Comparison of ENCODE assay signal across 1 mouse cellular context in genomic region chr15:101283911-101284750, GRCm38 (mm10).
A peak's percentile ranks its signal among the peaks of the same experiment; 100 is the strongest.
TF ChIP-seq lines count a peak whose summit lies in the region.

Gene Atg101 (plus strand): TSS chr15:101284272.

TF ChIP-seq in CH12.LX, 34 proteins besides CTCF, POLR2A, EP300 and RAD21 (continued from another document):
- TF ChIP-seq ETS1 (conservative IDR thresholded peaks at IDR 0.05; ENCODE audit: low read depth, low read length), result peak; percentile 58; the same call in 1 of the 2 replicates
- no peak for TF ChIP-seq POLR2AphosphoS2 (IDR thresholded peaks at IDR 0.05; ENCODE audit: low read depth, low read length)
- TF ChIP-seq GABPA (IDR thresholded peaks at IDR 0.05; ENCODE audit: insufficient replicate concordance, low read depth, low read length), result peak; percentile 99
- TF ChIP-seq ZKSCAN1 (IDR thresholded peaks at IDR 0.05; ENCODE audit: borderline replicate concordance, low read depth, low read length), result no peak
- peak; percentile 95 for TF ChIP-seq SIN3A (IDR thresholded peaks at IDR 0.05; ENCODE audit: low read length)
- peak; percentile 37 for TF ChIP-seq SMC3 (IDR thresholded peaks at IDR 0.05; ENCODE audit: low read depth, low read length)
- peak; percentile 92 for TF ChIP-seq HCFC1 (IDR thresholded peaks at IDR 0.05; ENCODE audit: low read depth, low read length)
- no peak for TF ChIP-seq USF2 (conservative IDR thresholded peaks at IDR 0.05; ENCODE audit: low read depth, low read length)
- 0 out of 2 replicates have a peak, but pooled peaks have one; percentile 64 for TF ChIP-seq TBP (conservative IDR thresholded peaks at IDR 0.05; ENCODE audit: low read depth, low read length)
- TF ChIP-seq USF1 (IDR thresholded peaks at IDR 0.05; ENCODE audit: low read depth, low read length), result no peak
- TF ChIP-seq PAX5 (IDR thresholded peaks at IDR 0.05; ENCODE audit: low read length), result no peak
- peak; percentile 85; the same call in 1 of the 2 replicates for TF ChIP-seq KAT2A (IDR thresholded peaks at IDR 0.05; ENCODE audit: insufficient replicate concordance, low read length)
